In the genomic region with DNA sequence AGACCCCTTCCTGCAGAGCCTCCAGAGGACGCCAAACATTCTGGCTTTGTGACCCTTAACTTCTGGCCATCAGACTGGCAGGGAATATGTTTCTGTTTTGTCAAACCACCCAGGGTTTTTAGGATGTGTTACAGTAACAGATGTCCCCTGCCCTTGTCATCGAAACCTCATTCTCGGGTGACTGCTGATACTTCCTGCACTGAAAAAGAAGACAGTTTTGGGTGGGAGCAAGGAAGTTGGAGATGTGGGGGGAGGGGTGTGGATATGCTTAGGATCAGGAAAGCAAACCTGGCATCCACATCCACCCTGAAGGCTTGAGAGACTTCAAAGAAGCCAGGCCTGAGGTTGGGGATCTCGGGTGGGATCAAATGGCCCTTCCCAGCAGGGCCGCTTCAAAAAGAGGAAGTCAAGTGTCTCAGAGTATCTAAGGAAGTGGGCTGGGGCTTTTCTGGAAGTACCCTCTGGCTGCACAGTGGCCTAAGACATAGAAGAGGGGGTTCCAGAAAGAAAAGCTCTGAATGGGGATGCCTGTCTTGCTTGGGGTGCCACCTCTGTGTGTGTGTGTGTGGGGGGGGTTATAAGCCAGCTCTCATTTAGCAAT, we compare ENCODE assay signal across 20 mouse cellular contexts.
DNase-seq lines count a peak whose midpoint lies in the region; ATAC-seq and TF ChIP-seq lines count a peak whose summit lies in the region.
"Had no signal": no experiment of that assay in that cellular context is flagged by ENCODE, and none has a peak within 500 bp of the region (broad histone marks: within the 10 kb centered on the region; RNA-seq: fewer than 3 reads in every experiment).

No protein-coding gene starts in this region.

- no peak overlapping the region for H3K9ac ChIP-seq in kidney, postnatal 0 days (ENCODE audit: low read depth, low read length)
- H3K9ac ChIP-seq: forebrain, embryonic 15.5 days; liver, embryonic 13.5 days; midbrain, embryonic 15.5 days; neural tube, embryonic 12.5 days had no signal

- no peaks in the 10 kb centered on the region for H3K9me3 ChIP-seq in kidney, postnatal 0 days (replicated peaks; ENCODE audit: low read length)
- H3K9me3 ChIP-seq: forebrain, embryonic 15.5 days; liver, embryonic 13.5 days; midbrain, embryonic 15.5 days; neural tube, embryonic 12.5 days had no signal

- ATAC-seq in kidney, postnatal 0 days (replicated peaks; ENCODE audit: low FRiP score, low read depth): no peak
- peak; percentile 44; the same call in 1 of the 2 replicates for ATAC-seq in megakaryocyte-erythroid progenitor cell, adult 5-6 weeks (replicated peaks; ENCODE audit: low FRiP score, low TSS enrichment, poor library complexity, severe bottlenecking)
- ATAC-seq: activated CD4-positive, CD25-positive, alpha-beta regulatory T cell, adult 4 months; forebrain, embryonic 15.5 days; hindbrain, postnatal 0 days; midbrain, embryonic 15.5 days had no signal

- H3K27ac ChIP-seq in kidney, postnatal 0 days: no peak overlapping the region
- H3K27ac ChIP-seq: forebrain, embryonic 15.5 days; gastrocnemius, adult 2 months; hindbrain, postnatal 0 days; liver, embryonic 13.5 days; macrophage; midbrain, embryonic 15.5 days; neural tube, embryonic 12.5 days had no signal

- H3K4me3 ChIP-seq in kidney, postnatal 0 days (replicated peaks; ENCODE audit: low read depth, low read length): no peak overlapping the region
- H3K4me3 ChIP-seq: forebrain, embryonic 15.5 days; gastrocnemius, adult 2 months; liver, embryonic 13.5 days; midbrain, embryonic 15.5 days; neural tube, embryonic 12.5 days had no signal

- no peaks in the 10 kb centered on the region for H3K4me1 ChIP-seq in kidney, postnatal 0 days (replicated peaks; ENCODE audit: insufficient read depth, low read length)
- H3K4me1 ChIP-seq: forebrain, embryonic 15.5 days; liver, embryonic 13.5 days; neural tube, embryonic 12.5 days had no signal

- no peaks in the 10 kb centered on the region for H3K36me3 ChIP-seq in kidney, postnatal 0 days (ENCODE audit: insufficient read depth, low read length)
- H3K36me3 ChIP-seq: forebrain, embryonic 15.5 days; liver, embryonic 13.5 days; midbrain, embryonic 15.5 days; neural tube, embryonic 12.5 days had no signal

- no peak overlapping the region for H3K4me2 ChIP-seq in kidney, postnatal 0 days (ENCODE audit: low read length)
- H3K4me2 ChIP-seq: forebrain, embryonic 15.5 days; liver, embryonic 13.5 days; midbrain, embryonic 15.5 days; neural tube, embryonic 12.5 days had no signal

- intact Hi-C loops in left cerebral cortex, postnatal 10 days (cut with DNase I): no loop called here

- DNase-seq in kidney, postnatal 0 days (ENCODE audit: low spot score): peak; percentile 51
- DNase-seq in kidney, adult 9 months: no peak
- peak; percentile 5 for DNase-seq in CD4-positive, CD25-positive, alpha-beta regulatory T cell, adult 2 months (ENCODE audit: low read depth, low spot score)
- peak; percentile 27 for DNase-seq in embryo, embryonic 10.5 days (ENCODE audit: low spot score)
- no peak for DNase-seq in cerebellum, adult 8-10 months
- DNase-seq in left cerebral cortex, postnatal 10 days (ENCODE audit: extremely low spot score in 1 of 2, low spot score in 2 of 2): no peak
- DNase-seq: adrenal gland, postnatal 36 days; gastrocnemius, adult 2 months; heart, postnatal 14 days; layer of hippocampus, postnatal 36 days; left cerebral cortex, postnatal 4 days; liver, embryonic 13.5 days; thymus, adult 18-20 months had no signal

- no peak for TF ChIP-seq CTCF in kidney, postnatal 0 days (IDR thresholded peaks at IDR 0.05; ENCODE audit: low read depth)

- WGBS in kidney, postnatal 0 days: 30% methylated on average over 5 of the region's 5 CpGs

- H3K27me3 ChIP-seq in kidney, postnatal 0 days (ENCODE audit: insufficient read depth, low read length): no peaks in the 10 kb centered on the region
- H3K27me3 ChIP-seq: forebrain, embryonic 15.5 days; liver, embryonic 13.5 days; midbrain, embryonic 15.5 days; neural tube, embryonic 12.5 days had no signal

Comparison
In these comparisons a context has a peak if more than half of its experiments do, and no peak if none do; other contexts are left out.
1. DNase-seq: peak in kidney, postnatal 0 days (single experiment), CD4-positive, CD25-positive, alpha-beta regulatory T cell, adult 2 months (single experiment) and embryo, embryonic 10.5 days (single experiment); none in kidney, adult 9 months (single experiment), cerebellum, adult 8-10 months (single experiment) and left cerebral cortex, postnatal 10 days (0 of 2).